Mouse (Mus musculus) cerebellum, adult 9-10 months (tissue): ENCODE data around the gene Col7a1.

Experiments used
- DNase-seq: peaks from one replicate; pipeline ENCODE4 v3.0.0; 2022

Col7a1 gene

GRCm38 (mm10) chr9:108987704-108988350, 34.4 kb downstream of the Col7a1 start:
- DNase-seq = no peak

DNA sequence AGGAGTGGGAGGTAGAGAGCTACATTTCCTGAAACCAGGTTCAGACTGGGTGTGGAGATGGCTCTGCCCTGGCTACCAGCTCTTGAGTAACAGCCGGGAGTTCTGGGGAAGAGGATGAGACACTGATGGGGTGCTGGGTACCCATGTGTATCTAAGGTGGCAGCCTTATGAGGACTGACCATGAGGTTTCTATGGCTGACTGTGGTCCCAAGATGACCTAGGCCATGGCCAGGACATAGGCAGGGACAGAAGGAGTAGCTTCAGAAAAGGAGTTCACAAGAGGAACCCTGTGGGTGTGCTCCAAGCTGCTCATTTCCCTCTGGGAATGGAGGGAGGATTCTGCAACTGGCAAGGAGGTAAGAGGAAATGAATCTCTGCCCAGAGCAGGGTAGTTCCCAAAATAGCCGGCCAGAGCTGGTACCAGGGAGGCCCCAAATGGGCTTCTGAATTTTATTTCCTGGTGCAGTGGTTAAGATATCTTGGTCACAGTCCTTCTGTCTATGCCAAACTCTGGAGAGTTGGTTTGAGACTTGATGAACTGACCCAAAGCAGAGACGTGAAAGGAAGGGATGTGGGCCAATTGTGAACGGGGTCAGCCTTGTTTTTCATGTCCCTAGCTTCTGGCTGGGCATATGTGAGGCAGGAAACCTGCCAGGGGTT, 36.5 kb downstream of the Col7a1 start:
- peak; percentile 35 for DNase-seq

DNA sequence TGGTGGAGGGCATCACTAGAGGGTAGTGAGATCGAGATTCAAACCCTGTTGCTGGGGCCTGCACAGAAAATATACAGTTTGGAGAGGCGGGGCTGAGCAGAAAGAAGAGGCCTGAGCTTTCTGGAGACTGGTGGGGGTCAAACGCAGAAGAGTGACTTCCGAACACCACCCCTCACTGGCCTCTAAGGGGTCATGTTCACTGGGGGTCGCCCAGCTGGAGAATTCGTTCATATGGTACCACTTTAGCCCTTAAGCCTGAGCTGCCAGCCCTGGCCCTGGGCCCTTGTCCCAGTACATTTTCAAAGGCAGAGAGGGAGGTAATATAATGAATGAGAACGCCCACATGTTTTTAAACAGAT, 37.1 kb downstream of the Col7a1 start:
- peak; percentile 52 for DNase-seq

DNA sequence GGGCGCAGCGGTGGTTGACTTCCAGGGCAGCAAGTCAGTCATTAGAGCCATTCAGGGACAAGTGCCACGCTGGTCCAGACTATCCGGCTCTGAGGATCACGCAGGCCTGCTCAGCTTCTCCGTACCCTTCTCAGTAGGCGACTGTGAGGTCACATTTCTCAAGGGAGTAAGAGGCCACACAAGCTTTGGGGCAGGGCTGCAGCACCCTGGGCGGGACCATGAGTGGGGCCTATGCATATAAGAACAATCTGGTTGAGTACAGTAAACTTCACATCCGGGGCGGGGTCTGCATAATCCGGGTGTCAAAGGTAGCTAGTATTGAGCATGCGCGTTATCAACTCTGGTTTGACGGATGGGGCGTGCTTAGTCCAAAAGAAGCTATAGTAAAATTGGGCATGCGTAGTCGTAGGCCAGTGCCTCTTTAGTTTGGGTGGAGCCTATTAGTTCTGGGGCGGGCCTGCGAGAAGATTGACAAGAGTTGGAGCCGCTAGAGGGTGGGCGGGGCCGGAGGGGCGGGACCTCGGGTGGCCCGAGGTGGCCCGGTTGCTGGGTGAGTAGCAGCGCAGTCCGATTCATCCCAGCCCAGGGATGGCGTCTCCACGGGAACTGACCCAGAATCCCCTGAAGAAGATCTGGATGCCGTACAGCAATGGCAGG, 38.2 kb downstream of the Col7a1 start, which contains the start of gene Pfkfb4:
Pfkfb4 (plus strand) TSS at position 351 of the 657 bp plus-strand sequence.
- DNase-seq = peak; percentile 99

DNA sequence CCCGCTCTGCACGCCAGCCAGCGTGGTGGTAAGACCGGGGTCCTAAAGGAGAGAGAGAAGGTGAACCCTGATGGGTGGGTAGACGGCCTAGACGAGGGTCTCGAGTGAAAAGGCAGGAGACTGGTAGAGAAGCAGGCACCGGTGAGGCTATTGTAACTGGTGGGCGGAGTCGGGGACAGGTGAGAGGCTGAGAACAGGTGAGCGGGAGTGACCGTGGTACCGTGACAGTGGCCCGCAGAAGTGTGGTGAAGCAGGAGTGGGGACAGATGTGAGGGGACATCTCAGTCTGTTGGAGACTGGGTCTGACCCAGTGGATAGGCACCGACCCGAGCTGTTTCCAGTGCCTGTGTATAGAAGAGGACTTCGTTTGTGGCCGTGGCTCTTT, 38.7 kb downstream of the Col7a1 start:
- no peak for DNase-seq

DNA sequence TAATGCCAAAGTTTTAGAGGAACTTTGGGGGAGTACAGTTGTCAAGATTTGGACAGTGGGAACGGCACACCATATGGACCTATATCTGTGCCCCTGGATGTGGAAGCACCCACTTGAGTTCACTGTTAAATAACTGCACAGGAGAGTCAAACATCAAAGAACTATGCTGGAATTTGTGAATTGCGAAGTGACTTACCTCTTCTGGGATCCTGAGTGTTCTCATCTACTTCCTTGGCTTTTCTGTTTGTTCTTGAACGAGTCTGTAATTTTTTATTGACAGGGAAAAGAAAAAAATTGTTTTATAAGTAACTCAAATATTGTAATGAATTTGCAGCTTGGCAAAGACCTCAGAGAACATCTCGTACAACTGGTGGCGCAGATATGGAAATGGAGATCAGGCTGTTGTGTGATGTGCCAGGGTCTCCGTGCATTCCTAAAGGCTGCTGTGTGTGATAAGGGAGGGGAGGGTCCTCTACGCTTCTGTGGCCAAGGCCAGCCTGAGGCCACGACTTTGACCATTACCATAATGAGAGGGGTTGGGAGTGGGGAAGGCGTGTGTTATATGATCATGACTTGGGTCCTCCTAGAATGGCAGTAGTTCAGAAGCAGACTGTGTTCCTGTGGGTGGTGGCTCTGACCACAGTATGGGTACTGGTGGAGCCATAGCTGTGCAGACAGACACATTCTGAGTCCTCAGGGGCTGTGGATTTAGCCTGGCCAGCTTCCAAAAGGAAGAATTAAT, 39.4 kb downstream of the Col7a1 start:
- peak; percentile 55 for DNase-seq

DNA sequence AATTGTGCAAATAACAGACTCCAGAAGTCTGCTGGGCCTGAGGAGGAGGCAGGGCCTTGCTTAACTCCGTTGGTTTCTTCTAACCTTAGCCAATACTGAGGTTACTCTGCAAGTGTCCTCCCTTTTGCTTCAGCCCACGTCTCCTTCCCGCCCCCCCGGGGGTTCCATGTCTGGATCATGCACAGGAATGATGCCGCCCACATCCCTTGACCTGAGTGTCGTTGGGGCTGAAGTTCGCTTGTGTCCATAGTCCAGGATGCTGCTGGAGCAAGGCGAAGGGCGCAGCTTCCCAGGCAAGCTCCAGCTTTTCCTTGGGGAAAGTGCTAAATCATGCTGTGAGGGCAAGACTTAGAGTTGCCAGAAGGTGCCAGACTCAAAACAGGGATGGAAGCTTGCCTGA, 43.0 kb downstream of the Col7a1 start:
- DNase-seq = no peak

GRCm38 (mm10) chr9:108998287-108999166, 45.1 kb downstream of the Col7a1 start:
- no peak for DNase-seq

DNA sequence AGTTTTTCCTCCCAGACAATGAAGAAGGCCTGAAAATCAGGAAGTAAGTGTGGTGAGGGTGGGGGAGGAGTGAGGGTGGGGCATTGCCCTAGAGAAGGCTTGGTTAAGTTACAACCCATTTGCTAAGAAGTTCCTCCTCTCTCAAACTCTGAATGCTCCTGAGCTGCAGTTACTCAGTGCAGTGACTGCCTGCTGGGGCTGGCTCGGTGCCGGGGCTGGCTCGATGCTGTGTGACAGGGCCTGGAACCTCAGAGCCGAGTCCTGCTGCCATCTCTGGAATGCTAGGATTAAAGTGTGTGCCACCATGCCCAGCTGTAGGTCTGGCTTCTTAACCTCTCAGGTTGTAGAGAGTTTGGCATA, 45.8 kb downstream of the Col7a1 start:
- DNase-seq = peak; percentile 27

GRCm38 (mm10) chr9:109000726-109001125, 47.3 kb downstream of the Col7a1 start:
- DNase-seq = peak; percentile 65

DNA sequence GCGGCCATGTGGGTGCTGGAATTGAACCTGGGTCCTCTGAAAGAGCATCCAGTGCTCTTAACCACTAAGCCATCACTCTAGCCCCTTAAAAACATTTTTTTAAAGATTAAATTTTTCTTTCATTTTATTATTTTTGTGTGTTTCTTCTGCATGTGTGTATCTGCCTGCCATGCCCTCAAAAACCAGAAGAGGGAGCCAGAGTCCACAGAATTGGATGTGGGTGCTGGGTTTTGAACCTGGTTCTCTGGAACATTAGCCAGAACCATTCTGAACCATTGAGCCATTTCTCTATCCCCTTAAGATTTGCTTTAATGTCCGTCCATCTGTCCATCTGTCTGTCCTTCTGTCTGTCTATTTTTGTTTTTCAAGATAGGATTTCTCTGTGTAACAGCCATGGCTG, 49.8 kb downstream of the Col7a1 start:
- DNase-seq = peak; percentile 31

- no peak for DNase-seq
Observed at GRCm38 (mm10) chr9:109007025-109007780, 53.8 kb downstream of the Col7a1 start.

GRCm38 (mm10) chr9:109008081-109008480, 54.7 kb downstream of the Col7a1 start:
- DNase-seq = no peak

- DNase-seq = no peak
Observed at GRCm38 (mm10) chr9:109008994-109009635, 55.7 kb downstream of the Col7a1 start.

DNA sequence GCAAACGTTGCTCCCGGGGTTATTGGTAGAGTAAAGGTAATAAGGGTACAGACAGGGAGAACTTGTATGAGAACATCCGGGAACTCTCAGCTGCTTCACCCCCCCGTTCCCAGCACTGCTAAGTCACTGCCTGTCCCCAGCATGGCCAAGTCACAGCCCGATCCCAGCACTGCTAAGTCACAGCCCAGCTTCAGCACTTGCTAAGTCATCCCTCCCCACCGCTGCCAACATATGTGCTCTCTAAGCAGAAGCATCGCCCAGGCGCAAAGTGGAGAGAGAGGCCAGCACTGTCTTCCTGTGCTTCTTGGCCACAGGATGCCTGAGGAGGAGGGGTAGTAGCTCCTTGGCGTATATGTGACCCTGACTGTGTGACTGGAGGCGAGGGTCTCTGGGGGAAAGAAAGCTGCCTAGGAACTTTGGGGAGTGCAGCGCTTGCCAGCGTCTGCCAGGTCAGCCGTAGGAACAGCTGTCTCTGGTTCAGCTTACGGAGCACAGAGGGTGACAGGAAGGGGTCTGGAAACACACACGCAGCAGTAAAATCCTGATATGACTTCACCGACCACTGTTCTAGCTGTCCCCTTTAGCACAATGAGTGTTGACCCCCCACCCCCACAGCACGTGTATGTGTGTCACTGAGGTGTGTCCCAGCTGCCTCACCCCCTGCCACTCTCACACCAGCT, 56.4 kb downstream of the Col7a1 start:
- no peak for DNase-seq

GRCm38 (mm10) chr9:109010316-109010690, 56.9 kb downstream of the Col7a1 start:
- no peak for DNase-seq

DNA sequence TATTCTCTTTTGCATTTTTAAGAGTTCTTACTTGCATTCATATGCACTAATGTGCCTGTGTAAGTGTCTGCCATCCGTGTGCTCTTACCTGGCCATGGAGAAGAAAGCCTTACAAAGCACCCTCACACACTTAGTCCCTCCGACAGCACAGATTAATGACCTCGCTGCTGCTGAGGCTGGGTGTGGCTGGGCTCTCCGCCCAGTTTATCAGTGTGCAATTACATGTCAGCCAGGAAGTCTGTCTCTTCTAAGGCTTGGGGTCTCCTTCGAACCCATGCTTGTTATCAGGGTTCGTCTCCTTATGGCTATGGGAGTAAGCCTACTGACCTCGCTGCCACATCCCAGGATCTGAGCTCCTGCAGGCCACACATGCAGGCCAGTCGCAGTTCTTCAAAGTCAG, 62.0 kb downstream of the Col7a1 start:
- DNase-seq = no peak

- DNase-seq = no peak
Observed at GRCm38 (mm10) chr9:109016973-109017604, 63.7 kb downstream of the Col7a1 start.

DNA sequence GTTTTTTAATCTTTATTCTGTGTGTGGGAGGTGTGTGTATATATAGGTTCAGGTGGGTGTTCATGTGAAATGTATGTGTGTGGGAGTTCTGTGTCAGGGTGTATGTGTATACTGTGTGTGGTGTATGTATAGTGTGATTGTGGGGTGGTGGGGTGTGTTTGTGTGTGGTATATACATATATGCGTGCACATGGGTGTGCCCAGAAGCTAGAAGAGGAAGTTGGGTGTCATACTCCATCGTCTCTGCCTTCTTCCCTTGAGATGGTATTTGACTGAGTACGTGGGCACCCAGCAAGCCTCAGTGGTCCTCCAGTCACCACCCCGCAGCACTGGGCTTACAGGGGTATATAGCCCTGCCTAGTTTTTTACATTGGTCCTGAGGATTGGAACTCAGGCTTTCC, 68.0 kb downstream of the Col7a1 start:
- no peak for DNase-seq
